Mouse (Mus musculus) heart, postnatal 25 days (tissue): ENCODE data around the gene Astn2. TPM values are rescaled to one million over a fixed set of nuclear protein-coding genes. Genes with fewer than 3 reads are reported as not detected.

Experiments
- DNase-seq: peaks from one replicate; pipeline ENCODE4 v3.0.0; 2022; ENCODE audit warnings: low spot score
- intact Hi-C: fragments of 180-260 bp; cut with DNase I; formaldehyde crosslinking; loops from one replicate; pipeline ENCODE4 v1.15.1; 2025
- total RNA-seq, 2 experiments: library from RNA; stranded (reverse); gene quantifications; 2 replicates each; pipeline ENCODE4 v1.2.3; 2021

Astn2 gene
- total RNA-seq, 2 experiments from 2014 or later: 0.64 to 0.99 TPM

- no peak for DNase-seq
- intact Hi-C loops: no loop called here
Observed at GRCm38 (mm10) chr4:65773368-65774010, 630.9 kb downstream of the Astn2 start.

- intact Hi-C loops: no loop called here
- DNase-seq: no peak
Observed at GRCm38 (mm10) chr4:65770952-65771351, 633.5 kb downstream of the Astn2 start.

GRCm38 (mm10) chr4:65767919-65768318 is 636.5 kb downstream of the Astn2 start:
- intact Hi-C loops: no loop called here

GRCm38 (mm10) chr4:65767431-65767830 is 637.0 kb downstream of the Astn2 start:
- intact Hi-C loops: no loop called here
- DNase-seq: no peak

More at GRCm38 (mm10) chr4:65767919-65768318, 636.5 kb downstream of the Astn2 start:
- no peak for DNase-seq

- DNase-seq: no peak
- intact Hi-C loops: no loop called here
Observed at GRCm38 (mm10) chr4:65765312-65765711, 639.1 kb downstream of the Astn2 start.

GRCm38 (mm10) chr4:65764275-65764674 is 640.1 kb downstream of the Astn2 start:
- no peak for DNase-seq
- intact Hi-C loops: no loop called here

- no peak for DNase-seq
- intact Hi-C loops: no loop called here
Observed at GRCm38 (mm10) chr4:65763823-65764222, 640.6 kb downstream of the Astn2 start.

- DNase-seq: no peak
- intact Hi-C loops: no loop called here
Observed at GRCm38 (mm10) chr4:65762116-65762515, 642.3 kb downstream of the Astn2 start.

- no peak for DNase-seq
- intact Hi-C loops: no loop called here
Observed at GRCm38 (mm10) chr4:65761658-65762057, 642.8 kb downstream of the Astn2 start.

GRCm38 (mm10) chr4:65758875-65759201 is 645.6 kb downstream of the Astn2 start:
- intact Hi-C loops: no loop called here
- DNase-seq: no peak

GRCm38 (mm10) chr4:65758174-65758874 is 646.1 kb downstream of the Astn2 start:
- DNase-seq: no peak
- intact Hi-C loops: no loop called here

GRCm38 (mm10) chr4:65752941-65753340 is 651.5 kb downstream of the Astn2 start:
- intact Hi-C loops: no loop called here
- no peak for DNase-seq

- no peak for DNase-seq
Observed at GRCm38 (mm10) chr4:65744788-65745187, 659.6 kb downstream of the Astn2 start.

GRCm38 (mm10) chr4:65744088-65744610 is 660.3 kb downstream of the Astn2 start:
- DNase-seq: no peak
- intact Hi-C loops: no loop called here

More at GRCm38 (mm10) chr4:65744788-65745187, 659.6 kb downstream of the Astn2 start:
- intact Hi-C loops: no loop called here

GRCm38 (mm10) chr4:65743160-65743691 is 661.2 kb downstream of the Astn2 start:
- no peak for DNase-seq
- intact Hi-C loops: no loop called here

GRCm38 (mm10) chr4:65724414-65724813 is 680.0 kb downstream of the Astn2 start:
- intact Hi-C loops: no loop called here
- no peak for DNase-seq

GRCm38 (mm10) chr4:65719610-65720009 is 684.8 kb downstream of the Astn2 start:
- DNase-seq: no peak
- intact Hi-C loops: no loop called here

- intact Hi-C loops: no loop called here
- DNase-seq: no peak
Observed at GRCm38 (mm10) chr4:65717899-65718298, 686.5 kb downstream of the Astn2 start.

- intact Hi-C loops: no loop called here
- no peak for DNase-seq
Observed at GRCm38 (mm10) chr4:65716086-65716485, 688.3 kb downstream of the Astn2 start.

GRCm38 (mm10) chr4:65711678-65712077 is 692.7 kb downstream of the Astn2 start:
- intact Hi-C loops: no loop called here
- no peak for DNase-seq

- intact Hi-C loops: no loop called here
- no peak for DNase-seq
Observed at GRCm38 (mm10) chr4:65710623-65711022, 693.8 kb downstream of the Astn2 start.
